Mouse (Mus musculus) adipocyte (in vitro differentiated cells): Measurements from ENCODE around the gene 1700006A11Rik.
A peak's percentile ranks its signal among the peaks of the same experiment; 100 is the strongest.
"Not testable (repeated sequence)": the region's sequence is repeated elsewhere in the genome, so short reads cannot be mapped to it uniquely, and the experiment has no call there.

Experiments used
- DNase-seq: peaks from one replicate; pipeline ENCODE4 v3.0.0-alpha.2; 2016; ENCODE audit warnings: low spot score

The 1700006A11Rik gene

DNA sequence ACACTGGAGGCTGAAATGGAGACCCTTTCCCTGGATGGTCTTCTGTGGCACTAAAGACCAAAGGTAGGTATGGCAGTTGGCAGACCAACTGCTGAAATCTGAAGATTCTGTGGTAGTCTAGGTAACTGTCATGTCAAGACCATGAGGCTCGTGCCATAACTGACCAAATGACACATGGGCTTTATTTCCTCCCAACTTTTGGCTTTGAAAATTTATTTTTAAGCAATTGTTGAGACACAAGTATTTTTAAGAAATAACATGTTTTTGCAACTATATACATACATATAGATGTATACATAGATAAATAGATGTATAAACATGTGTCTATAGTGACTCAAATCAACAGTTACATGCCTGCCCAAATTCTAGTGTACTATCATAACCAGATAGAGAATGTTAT, at the start of gene 1700006A11Rik:
Gene 1700006A11Rik, minus strand, starts transcription at position 101 of the 400 bp plus-strand sequence.
- DNase-seq = no peak

DNA sequence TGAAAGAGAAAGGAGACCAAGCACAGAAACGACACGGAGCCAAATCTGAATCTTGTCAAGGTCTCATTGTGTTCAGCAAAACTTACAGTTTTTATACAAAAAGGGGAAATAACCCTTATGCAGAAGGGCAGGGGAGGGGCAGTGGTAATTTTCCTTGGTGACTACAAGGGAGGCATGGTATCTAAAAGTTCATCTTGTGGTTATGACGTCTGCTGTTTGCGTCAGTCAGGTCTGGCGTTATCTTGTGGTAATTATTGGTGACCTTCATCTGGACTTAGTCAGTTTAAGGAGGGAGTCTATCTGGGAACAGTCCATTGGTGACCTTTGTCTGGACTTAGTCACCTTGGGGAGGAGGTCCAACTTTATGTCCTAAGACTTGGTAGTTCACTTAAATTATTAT, 48.5 kb upstream of the 1700006A11Rik start:
- not testable (repeated sequence) for DNase-seq

DNA sequence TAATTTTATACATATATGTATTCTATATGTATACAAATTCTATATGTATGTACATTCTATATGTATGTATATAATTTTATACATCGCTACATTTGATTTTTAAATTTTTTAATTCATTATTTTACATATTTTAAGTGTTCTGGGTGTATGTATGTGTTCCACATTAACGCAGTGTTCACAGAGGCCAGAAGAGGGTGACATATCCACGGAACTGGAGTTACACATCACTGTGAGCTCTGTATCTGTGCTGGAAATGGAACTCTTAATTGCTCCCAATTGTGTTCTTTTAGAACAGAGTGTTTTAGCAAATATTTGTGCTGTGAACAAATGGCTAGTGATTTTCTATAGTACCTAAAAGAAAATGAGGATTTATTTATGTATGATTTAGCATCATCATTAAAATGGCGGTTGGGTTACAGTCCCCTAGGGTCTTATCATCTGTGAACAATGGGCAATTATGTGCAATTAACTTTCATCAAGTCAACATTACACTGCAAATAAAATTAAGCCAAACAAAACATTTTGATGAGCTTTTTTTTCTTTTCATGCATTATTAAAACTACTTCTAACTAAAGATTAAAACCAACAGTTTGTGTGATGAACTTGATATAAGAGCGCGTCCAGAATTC, 40.4 kb upstream of the 1700006A11Rik start:
- DNase-seq = no peak

DNA sequence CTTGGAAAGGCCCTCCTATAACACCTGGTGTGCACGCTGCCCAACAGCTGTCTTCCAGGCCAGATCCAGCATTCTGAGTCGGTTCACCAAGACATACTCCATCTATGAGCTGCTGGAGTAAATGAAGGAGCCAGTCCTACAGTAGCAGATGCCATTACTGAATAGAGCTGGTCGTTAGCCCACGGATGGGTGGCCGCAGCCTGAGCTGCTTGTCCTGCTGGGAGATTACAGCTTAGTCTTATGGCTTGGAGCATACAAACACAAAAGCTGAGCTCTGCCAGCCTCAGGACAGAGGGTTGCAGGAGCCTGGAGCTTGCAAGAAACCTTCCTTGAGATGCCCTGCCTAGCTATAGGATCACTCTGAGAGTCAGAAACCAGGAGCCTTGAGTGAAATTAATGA, 33.6 kb downstream of the 1700006A11Rik start:
- DNase-seq = no peak

DNA sequence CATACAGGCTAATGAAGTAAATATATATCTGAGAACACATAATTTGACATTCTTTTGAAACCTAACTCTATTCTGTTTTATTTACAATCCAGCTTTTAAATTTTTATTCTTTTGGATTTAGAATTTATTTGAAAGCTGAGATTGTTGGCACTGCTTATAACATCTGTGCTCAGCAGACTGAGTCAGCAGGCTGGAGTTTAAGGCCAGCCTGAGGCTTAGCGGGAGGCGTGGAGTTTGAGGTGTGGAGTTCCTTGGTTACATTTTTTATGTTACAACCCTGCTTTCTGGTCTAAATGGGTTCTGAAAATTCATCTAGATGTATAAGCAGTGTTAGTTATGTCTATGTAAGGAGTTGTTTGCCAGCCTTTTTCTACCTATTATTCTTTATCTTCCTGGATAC, 35.7 kb downstream of the 1700006A11Rik start:
- DNase-seq = no peak

DNA sequence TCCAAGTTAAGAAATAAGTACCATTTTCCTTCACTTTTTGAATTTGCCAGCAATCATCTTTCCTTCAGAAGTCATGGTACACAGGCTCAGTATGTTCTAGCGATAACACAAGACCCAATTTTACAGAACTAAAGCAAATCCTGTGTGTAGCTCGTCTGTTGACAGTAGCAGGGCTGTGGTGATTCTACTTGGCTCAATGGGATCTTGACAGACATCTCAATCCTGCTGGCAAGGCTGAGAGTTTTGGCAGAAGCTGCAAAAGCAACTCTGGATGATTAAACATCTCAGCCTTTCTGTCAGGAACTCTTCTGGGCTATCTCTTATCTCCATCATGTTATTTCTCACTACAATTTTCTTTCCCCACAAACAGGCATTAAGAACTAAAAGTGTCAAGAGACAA, 36.2 kb downstream of the 1700006A11Rik start:
- DNase-seq = peak; percentile 4

DNA sequence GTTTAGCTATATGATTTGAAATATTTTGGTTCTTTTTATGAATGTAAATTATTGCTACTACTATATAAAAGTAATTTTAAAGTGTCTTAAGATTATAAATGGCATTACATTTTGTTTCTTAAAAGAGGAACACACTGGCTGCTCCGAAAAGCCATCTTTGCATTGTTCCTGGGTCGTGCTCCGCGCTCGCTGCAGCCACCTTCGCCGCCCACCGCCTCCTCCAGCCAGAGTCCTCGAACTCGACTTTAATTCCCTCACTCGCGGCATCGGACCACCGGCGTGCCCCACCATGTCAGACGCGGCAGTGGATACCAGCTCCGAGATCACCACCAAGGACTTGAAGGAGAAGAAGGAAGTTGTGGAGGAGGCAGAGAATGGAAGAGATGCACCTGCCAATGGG, 40.5 kb downstream of the 1700006A11Rik start:
- not testable (repeated sequence) for DNase-seq

DNA sequence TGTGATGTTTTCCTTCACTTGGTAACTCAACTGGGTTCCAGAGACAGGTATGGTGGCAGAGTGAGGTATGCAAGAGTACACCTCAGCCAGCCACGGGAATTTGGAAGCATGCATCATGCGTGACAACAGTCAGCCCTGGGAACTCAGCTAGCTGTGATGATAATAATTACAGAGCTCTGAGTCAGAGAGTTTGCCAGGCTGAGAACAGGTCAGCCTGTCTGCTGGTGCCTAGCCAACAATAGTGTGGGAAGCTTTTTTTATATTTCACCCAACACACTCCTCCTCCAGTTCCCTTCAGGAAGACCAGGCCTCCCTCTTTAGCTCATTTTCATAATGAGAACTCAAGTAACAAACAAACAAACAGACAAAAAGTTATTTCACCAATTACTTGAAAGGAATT, 53.8 kb downstream of the 1700006A11Rik start:
- no peak for DNase-seq

DNA sequence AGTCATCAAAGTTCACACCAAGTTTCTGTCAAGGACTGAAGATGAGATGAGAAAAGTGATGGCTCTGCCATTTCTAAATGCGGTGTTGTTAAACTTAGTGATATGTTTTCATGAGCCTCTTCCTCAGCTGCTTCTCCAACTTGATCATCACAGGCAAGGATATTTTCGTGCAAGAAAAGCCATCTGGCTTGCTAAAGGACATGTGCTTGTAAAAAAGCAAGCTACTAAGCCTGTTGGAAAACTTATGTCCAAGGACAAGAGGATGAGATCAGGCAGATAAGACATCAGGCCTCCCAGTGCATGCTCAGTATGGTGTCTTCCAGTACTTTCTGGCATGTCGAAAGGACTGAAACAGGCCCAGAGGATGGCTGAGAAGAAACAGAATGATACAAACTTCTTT, 68.3 kb downstream of the 1700006A11Rik start:
- DNase-seq = no peak
